Mouse (Mus musculus) embryo, embryonic 10.5 days (tissue): ENCODE data around the gene Ppa2.

ENCODE experiments used
- DNase-seq: peaks from one replicate; pipeline ENCODE4 v3.0.0-alpha.2; 2015; ENCODE audit warnings: low spot score

Gene Ppa2

GRCm38 (mm10) chr3:133309954-133310808 lies at the start of gene Ppa2:
TSS of gene Ppa2 (plus strand) at chr3:133310110.
- peak; percentile 88 for DNase-seq

- DNase-seq: peak; percentile 88
These were observed 38.0 kb upstream of the Ppa2 start for GRCm38 (mm10) chr3:133271887-133272286.

GRCm38 (mm10) chr3:133284587-133284986 lies 25.3 kb upstream of the Ppa2 start:
- no peak for DNase-seq

GRCm38 (mm10) chr3:133288795-133289194 lies 21.1 kb upstream of the Ppa2 start:
- no peak for DNase-seq

- no peak for DNase-seq
These were observed 5.6 kb upstream of the Ppa2 start for GRCm38 (mm10) chr3:133304328-133304727.

- no peak for DNase-seq
These were observed 1.5 kb upstream of the Ppa2 start for GRCm38 (mm10) chr3:133308361-133308760.

- DNase-seq: no peak
These were observed 551 bp upstream of the Ppa2 start for GRCm38 (mm10) chr3:133309359-133309758.

- no peak for DNase-seq
These were observed 884 bp downstream of the Ppa2 start for GRCm38 (mm10) chr3:133310809-133311179.

GRCm38 (mm10) chr3:133312331-133312730 lies 2.4 kb downstream of the Ppa2 start:
- DNase-seq: no peak

GRCm38 (mm10) chr3:133312850-133313249 lies 2.9 kb downstream of the Ppa2 start:
- DNase-seq: no peak

- DNase-seq: no peak
These were observed 3.7 kb downstream of the Ppa2 start for GRCm38 (mm10) chr3:133313491-133314199.

GRCm38 (mm10) chr3:133314475-133314874 lies 4.6 kb downstream of the Ppa2 start:
- peak; percentile 78 for DNase-seq

GRCm38 (mm10) chr3:133315011-133315410 lies 5.1 kb downstream of the Ppa2 start:
- no peak for DNase-seq

- no peak for DNase-seq
These were observed 5.7 kb downstream of the Ppa2 start for GRCm38 (mm10) chr3:133315647-133316046.

GRCm38 (mm10) chr3:133317845-133318244 lies 7.9 kb downstream of the Ppa2 start:
- DNase-seq: no peak

GRCm38 (mm10) chr3:133318596-133318995 lies 8.7 kb downstream of the Ppa2 start:
- no peak for DNase-seq

GRCm38 (mm10) chr3:133319795-133320194 lies 9.9 kb downstream of the Ppa2 start:
- no peak for DNase-seq

- DNase-seq: no peak
These were observed 10.4 kb downstream of the Ppa2 start for GRCm38 (mm10) chr3:133320313-133320712.

- no peak for DNase-seq
These were observed 12.0 kb downstream of the Ppa2 start for GRCm38 (mm10) chr3:133321928-133322327.

- DNase-seq: no peak
These were observed 12.6 kb downstream of the Ppa2 start for GRCm38 (mm10) chr3:133322552-133322951.

GRCm38 (mm10) chr3:133325135-133325534 lies 15.2 kb downstream of the Ppa2 start:
- no peak for DNase-seq

- DNase-seq: no peak
These were observed 18.6 kb downstream of the Ppa2 start for GRCm38 (mm10) chr3:133328551-133328950.

GRCm38 (mm10) chr3:133329406-133329805 lies 19.5 kb downstream of the Ppa2 start:
- no peak for DNase-seq
